Comparison of ENCODE assay signal across 9 mouse cellular contexts in genomic region chr2:84961300-84961699, GRCm38 (mm10). TPM values are rescaled to one million over a fixed set of nuclear protein-coding genes. Genes with fewer than 3 reads are reported as not detected.
DNase-seq lines count a peak whose midpoint lies in the region; ATAC-seq and TF ChIP-seq lines count a peak whose summit lies in the region.
"Had no signal": no experiment of that assay in that cellular context is flagged by ENCODE, and none has a peak within 500 bp of the region (broad histone marks: within the 10 kb centered on the region; RNA-seq: fewer than 3 reads in every experiment).

No protein-coding gene starts in this region.

- peak overlapping the region; percentile 63 for H3K27ac ChIP-seq in heart, adult 2 months
- no peak overlapping the region for H3K27ac ChIP-seq in heart, embryonic 11.5 days (ENCODE audit: low read depth, low read length)
- H3K27ac ChIP-seq in gastrocnemius, adult 2 months = peak overlapping the region; percentile 63
- no peak overlapping the region for H3K27ac ChIP-seq in hindbrain, postnatal 0 days

- no peak for ATAC-seq in heart, embryonic 11.5 days (replicated peaks; ENCODE audit: insufficient number of reproducible peaks, low FRiP score, low TSS enrichment)
- no peak for ATAC-seq in hindbrain, postnatal 0 days

- H3K9ac ChIP-seq in heart, adult 2 months (ENCODE audit: low read depth, low read length) = no peak overlapping the region
- H3K9ac ChIP-seq in heart, embryonic 11.5 days (ENCODE audit: low read depth, low read length) = no peak overlapping the region
- no peak overlapping the region for H3K9ac ChIP-seq in hindbrain, postnatal 0 days (replicated peaks; ENCODE audit: low read length)

- 20% methylated on average over 2 of the region's 2 CpGs for WGBS in heart, adult 2 months
- 62% methylated on average over 2 of the region's 2 CpGs for WGBS in heart, embryonic 11.5 days (ENCODE audit: insufficient replicate concordance)
- 61% methylated on average over 2 of the region's 2 CpGs for WGBS in hindbrain, postnatal 0 days

- intact Hi-C loops in heart, adult 2 months (cut with DNase I) = loop anchor here (5.0 kb wide), 1 partner anchor 89 kb away; no protein-coding TSS in a partner anchor
- intact Hi-C loops in gastrocnemius, adult 2 months (cut with DNase I) = no loop called here

- TF ChIP-seq CTCF in heart, adult 2 months (IDR thresholded peaks at IDR 0.05) = peak; percentile 55
- TF ChIP-seq CTCF in gastrocnemius, adult 2 months (IDR thresholded peaks at IDR 0.05) = peak; percentile 20; the same call in 1 of the 2 replicates
- TF ChIP-seq CTCF in hindbrain, postnatal 0 days (IDR thresholded peaks at IDR 0.05; ENCODE audit: low read depth) = no peak

- H3K9me3 ChIP-seq in heart, embryonic 11.5 days (replicated peaks; ENCODE audit: control insufficient read depth, low read length) = no peaks in the 10 kb centered on the region
- H3K9me3 ChIP-seq in hindbrain, postnatal 0 days (ENCODE audit: low read length) = no peaks in the 10 kb centered on the region

- H3K36me3 ChIP-seq in heart, adult 2 months (ENCODE audit: control insufficient read depth, insufficient read depth, low read length) = peaks cover 5% of the 10 kb centered on the region
- H3K36me3 ChIP-seq in heart, embryonic 11.5 days (ENCODE audit: control insufficient read depth, insufficient read depth, low read length) = peaks cover 6% of the 10 kb centered on the region; the same call in 1 of the 2 replicates
- H3K36me3 ChIP-seq in hindbrain, postnatal 0 days (ENCODE audit: insufficient read depth, low read length) = no peaks in the 10 kb centered on the region

- no peaks in the 10 kb centered on the region for H3K79me2 ChIP-seq in heart, adult 2 months (replicated peaks; ENCODE audit: control insufficient read depth, insufficient read depth, low read length)

- TF ChIP-seq POLR2A in heart, adult 2 months (IDR thresholded peaks at IDR 0.05; ENCODE audit: insufficient read depth, low read depth, low read length) = no peak

- peak; percentile 89 for TF ChIP-seq EP300 in heart, adult 2 months (IDR thresholded peaks at IDR 0.05; ENCODE audit: insufficient read depth, low read depth, low read length)

- no peaks in the 10 kb centered on the region for H3K27me3 ChIP-seq in heart, adult 2 months (ENCODE audit: control insufficient read depth, insufficient read depth, low read length)
- H3K27me3 ChIP-seq in heart, embryonic 11.5 days (ENCODE audit: control insufficient read depth, insufficient read depth, low read length) = no peaks in the 10 kb centered on the region
- no peaks in the 10 kb centered on the region for H3K27me3 ChIP-seq in hindbrain, postnatal 0 days (ENCODE audit: insufficient read depth, low read length)

- peak; percentile 71 to 79 for DNase-seq in heart, adult 2 months
- peak; percentile 77 for DNase-seq in gastrocnemius, adult 2 months
- DNase-seq in kidney, adult 9 months = peak; percentile 80
- peak; percentile 74 for DNase-seq in lung, postnatal 36 days
- no peak for DNase-seq in cerebellum, adult 11 months
- DNase-seq in right cerebral cortex, postnatal 4 days = no peak
- no peak for DNase-seq in hindbrain, postnatal 0 days (ENCODE audit: low spot score)

- H3K4me3 ChIP-seq in heart, adult 2 months = no peak overlapping the region
- H3K4me3 ChIP-seq in heart, embryonic 11.5 days (ENCODE audit: low read depth, low read length) = no peak overlapping the region
- no peak overlapping the region for H3K4me3 ChIP-seq in gastrocnemius, adult 2 months
- H3K4me3 ChIP-seq in hindbrain, postnatal 0 days (ENCODE audit: low read length) = no peak overlapping the region

- peaks cover 7% of the 10 kb centered on the region for H3K4me1 ChIP-seq in heart, adult 2 months (ENCODE audit: control insufficient read depth, insufficient read depth, low read length)
- no peaks in the 10 kb centered on the region for H3K4me1 ChIP-seq in heart, embryonic 11.5 days (ENCODE audit: control insufficient read depth, insufficient read depth, low read length)
- no peaks in the 10 kb centered on the region for H3K4me1 ChIP-seq in hindbrain, postnatal 0 days (ENCODE audit: insufficient read depth, low read length)

- H3K4me2 ChIP-seq in heart, embryonic 11.5 days = no peak overlapping the region
- no peak overlapping the region for H3K4me2 ChIP-seq in hindbrain, postnatal 0 days (ENCODE audit: low read depth, low read length)

RNA-seq across cellular contexts. Expression of gene Prg2, which starts 19.0 kb away (rescaled TPM):
- total RNA-seq in heart, adult 2 months (2021) = not detected
- polyA plus RNA-seq in heart, adult 2 months (2012; rRNA removed) = 0.14 and 0.44 TPM in 2 replicates
- polyA plus RNA-seq in heart, embryonic 11.5 days (2014; fragmentation: Nextera tagmentation; extraction: Ambion mirVana) = 0.73 and 1.1 TPM in 2 replicates
- not detected for total RNA-seq in gastrocnemius, adult 2 months (2021)
- total RNA-seq in hindbrain, postnatal 0 days (2014; rRNA removed) = not detected in 2 replicates
- not detected in 2 replicates for polyA plus RNA-seq in hindbrain, postnatal 0 days (2015; fragmentation: Nextera tagmentation; extraction: Ambion mirVana)
- polyA plus RNA-seq: lung, embryonic 16.5 days had no signal

RNA-seq across cellular contexts. Expression of gene Slc43a3, which starts 24.9 kb away (rescaled TPM):
- 10 to 100 TPM; 62.6 to 79.1 TPM for total RNA-seq in heart, adult 2 months (2021)
- 101 and 141 TPM in 2 replicates for polyA plus RNA-seq in heart, adult 2 months (2012; rRNA removed)
- 48.2 and 52.5 TPM in 2 replicates for polyA plus RNA-seq in heart, embryonic 11.5 days (2014; fragmentation: Nextera tagmentation; extraction: Ambion mirVana)
- total RNA-seq in gastrocnemius, adult 2 months (2021) = 10 to 100 TPM; 26.4 to 30.2 TPM
- 4.9 and 9.7 TPM in 2 replicates for total RNA-seq in hindbrain, postnatal 0 days (2014; rRNA removed)
- polyA plus RNA-seq in hindbrain, postnatal 0 days (2015; fragmentation: Nextera tagmentation; extraction: Ambion mirVana) = 4.1 and 6.4 TPM in 2 replicates

RNA-seq across cellular contexts. Expression of gene Prg3, which starts 26.7 kb away (rescaled TPM):
- not detected for total RNA-seq in heart, adult 2 months (2021)
- not detected in 2 replicates for polyA plus RNA-seq in heart, adult 2 months (2012; rRNA removed)
- 0.24 and 0.37 TPM in 2 replicates for polyA plus RNA-seq in heart, embryonic 11.5 days (2014; fragmentation: Nextera tagmentation; extraction: Ambion mirVana)
- total RNA-seq in gastrocnemius, adult 2 months (2021) = not detected
- not detected in 2 replicates for total RNA-seq in hindbrain, postnatal 0 days (2014; rRNA removed)
- polyA plus RNA-seq in hindbrain, postnatal 0 days (2015; fragmentation: Nextera tagmentation; extraction: Ambion mirVana) = not detected in 2 replicates
- polyA plus RNA-seq: lung, embryonic 16.5 days had no signal

Comparison
In these comparisons a context has a peak if more than half of its experiments do, and no peak if none do; other contexts are left out.
1. H3K27ac ChIP-seq: peak in heart, adult 2 months (single experiment) and gastrocnemius, adult 2 months (single experiment); none in heart, embryonic 11.5 days (single experiment) and hindbrain, postnatal 0 days (single experiment).
2. DNase-seq: peak in heart, adult 2 months (2 of 2), gastrocnemius, adult 2 months (single experiment), kidney, adult 9 months (single experiment) and lung, postnatal 36 days (single experiment); none in cerebellum, adult 11 months (single experiment), right cerebral cortex, postnatal 4 days (single experiment) and hindbrain, postnatal 0 days (single experiment).